Mouse (Mus musculus): ENCODE results near the gene Nr1i3. TPM values are rescaled to one million over a fixed set of nuclear protein-coding genes. Genes with fewer than 3 reads are reported as not detected.

Nr1i3 gene
- total and polyA plus RNA-seq, 3 experiments: 0.24 to 1.7 TPM; not detected in 1

DNA sequence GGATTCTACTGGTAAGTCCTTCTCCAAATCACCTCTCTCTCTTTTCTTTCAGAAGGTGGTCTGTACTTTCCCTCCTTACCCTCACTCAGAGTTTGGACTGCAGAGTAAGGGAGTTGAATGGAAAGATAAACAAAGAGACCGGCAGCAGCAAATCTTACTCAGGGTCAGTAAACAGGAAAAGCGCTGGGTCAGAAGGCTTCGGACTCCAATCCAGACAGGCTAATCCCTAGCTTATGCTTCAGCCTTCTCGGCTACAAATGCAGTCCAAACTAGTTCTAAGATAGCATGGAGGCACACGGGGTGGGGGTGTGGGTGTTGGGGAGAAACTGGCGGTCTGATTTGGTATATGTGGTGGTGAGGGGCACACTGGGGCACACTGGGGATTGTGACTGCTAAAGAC, 23.7 kb downstream of the Nr1i3 start:
- no peaks in the 10 kb centered on the region for H3K9me3 ChIP-seq (replicated peaks; ENCODE audit: insufficient read depth, low read length)
- no peak overlapping the region for H3K9ac ChIP-seq (ENCODE audit: control insufficient read depth, low read depth, low read length, poor library complexity, severe bottlenecking)
- no peaks in the 10 kb centered on the region for H3K79me2 ChIP-seq (ENCODE audit: control insufficient read depth, insufficient read depth, low read length, poor library complexity)
- no peak overlapping the region for H3K27ac ChIP-seq (ENCODE audit: control insufficient read depth, low read depth, low read length)
- no peak for DNase-seq (ENCODE audit: low read depth, low spot score)
- no peaks in the 10 kb centered on the region for H3K27me3 ChIP-seq (ENCODE audit: control insufficient read depth in 1 of 2, insufficient read depth in 2 of 2, low read length in 2 of 2)
- TF ChIP-seq TAL1 (IDR thresholded peaks at IDR 0.05; ENCODE audit: low read length) (no peak), MAX (IDR thresholded peaks at IDR 0.05; ENCODE audit: low read length) (no peak), GABPA (IDR thresholded peaks at IDR 0.05; ENCODE audit: low read depth, low read length) (no peak), CTCF (IDR thresholded peaks at IDR 0.05 in 2 of 3, conservative IDR thresholded peaks at IDR 0.05 in 1 of 3; ENCODE audit: control insufficient read depth in 1 of 3, insufficient read depth in 1 of 3, low read depth in 2 of 3, low read length in 3 of 3, poor library complexity in 1 of 3, severe bottlenecking in 1 of 3) (no peak), ZKSCAN1 (IDR thresholded peaks at IDR 0.05; ENCODE audit: low read depth, low read length) (no peak), RAD21 (IDR thresholded peaks at IDR 0.05; ENCODE audit: low read depth, low read length) (no peak), USF1 (IDR thresholded peaks at IDR 0.05; ENCODE audit: low read depth, low read length) (no peak), CHD1 (IDR thresholded peaks at IDR 0.05; ENCODE audit: low read depth, low read length) (no peak), ZNF384 (IDR thresholded peaks at IDR 0.05; ENCODE audit: low read depth, low read length) (no peak), MYB (IDR thresholded peaks at IDR 0.05; ENCODE audit: low read depth, low read length) (no peak), ZC3H11A (IDR thresholded peaks at IDR 0.05; ENCODE audit: low read depth, low read length) (no peak), RCOR1 (IDR thresholded peaks at IDR 0.05; ENCODE audit: low read depth, low read length) (no peak)
- H3K4me1 ChIP-seq (ENCODE audit: control insufficient read depth in 1 of 2, insufficient read depth in 2 of 2, low read length in 2 of 2): peaks cover 0 to 10% of the 10 kb centered on the region in 2 experiments; a peak in 2 of 4 replicates
- no peak overlapping the region for H3K4me3 ChIP-seq (ENCODE audit: control insufficient read depth in 1 of 2, insufficient read depth in 1 of 2, low read depth in 2 of 2, low read length in 2 of 2)
- peaks cover 7 to 17% of the 10 kb centered on the region in 2 experiments; a peak in 3 of 4 replicates for H3K36me3 ChIP-seq (ENCODE audit: control insufficient read depth in 1 of 2, insufficient read depth in 2 of 2, low read length in 2 of 2)

DNA sequence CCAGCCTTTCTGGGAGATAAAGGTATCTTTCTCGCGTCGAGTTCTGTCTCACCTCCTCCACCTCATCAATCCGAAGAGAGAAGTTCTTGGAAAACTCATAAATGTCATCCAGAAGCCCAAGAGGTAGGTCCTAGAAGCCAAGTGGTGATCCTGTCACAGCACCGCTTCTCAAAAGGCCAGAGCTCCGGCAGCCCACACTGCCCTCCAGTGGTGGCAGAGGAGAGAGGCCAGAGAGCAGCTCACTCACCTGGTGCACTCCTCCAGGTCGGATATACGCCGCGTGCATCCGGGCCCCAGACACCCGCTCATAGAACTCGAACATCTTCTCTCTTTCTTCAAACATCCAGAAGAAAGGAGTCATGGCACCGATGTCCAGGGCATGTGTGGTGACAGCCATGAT, 24.7 kb downstream of the Nr1i3 start:
- DNase-seq (ENCODE audit: low read depth, low spot score): peak; percentile 66
- Histone ChIP-seq H3K27ac (ENCODE audit: control insufficient read depth, low read depth, low read length) (no peak overlapping the region), H3K36me3 (ENCODE audit: control insufficient read depth in 1 of 2, insufficient read depth in 2 of 2, low read length in 2 of 2) (peaks cover 7 to 12% of the 10 kb centered on the region in 2 experiments; a peak in 3 of 4 replicates), H3K9ac (ENCODE audit: control insufficient read depth, low read depth, low read length, poor library complexity, severe bottlenecking) (no peak overlapping the region), H3K27me3 (ENCODE audit: control insufficient read depth in 1 of 2, insufficient read depth in 2 of 2, low read length in 2 of 2) (no peaks in the 10 kb centered on the region), H3K4me3 (ENCODE audit: control insufficient read depth in 1 of 2, insufficient read depth in 1 of 2, low read depth in 2 of 2, low read length in 2 of 2) (no peak overlapping the region), H3K9me3 (replicated peaks; ENCODE audit: insufficient read depth, low read length) (no peaks in the 10 kb centered on the region), H3K79me2 (ENCODE audit: control insufficient read depth, insufficient read depth, low read length, poor library complexity) (no peaks in the 10 kb centered on the region), H3K4me1 (ENCODE audit: control insufficient read depth in 1 of 2, insufficient read depth in 2 of 2, low read length in 2 of 2) (peaks cover 0 to 3% of the 10 kb centered on the region in 2 experiments; a peak in 2 of 4 replicates)
- TF ChIP-seq TCF12 (IDR thresholded peaks at IDR 0.05; ENCODE audit: low read depth, low read length): no peak
- TF ChIP-seq MYB (IDR thresholded peaks at IDR 0.05; ENCODE audit: low read depth, low read length): no peak
- TF ChIP-seq POLR2AphosphoS5 (IDR thresholded peaks at IDR 0.05; ENCODE audit: borderline replicate concordance, low read depth, low read length): no peak
- no peak for TF ChIP-seq NELFE (IDR thresholded peaks at IDR 0.05; ENCODE audit: low read depth, low read length)
- TF ChIP-seq EP300 (IDR thresholded peaks at IDR 0.05; ENCODE audit: low read depth in 1 of 2, low read length in 2 of 2): no peak
- no peak for TF ChIP-seq E2F4 (IDR thresholded peaks at IDR 0.05; ENCODE audit: borderline replicate concordance, low read depth, low read length)
- TF ChIP-seq ETS1 (IDR thresholded peaks at IDR 0.05; ENCODE audit: low read depth, low read length): no peak
- TF ChIP-seq MEF2A (IDR thresholded peaks at IDR 0.05; ENCODE audit: extremely low read depth, insufficient replicate concordance, low read depth, low read length, poor library complexity, severe bottlenecking): no peak
- peak; percentile 83 to 91 (median 88) for TF ChIP-seq CTCF (IDR thresholded peaks at IDR 0.05 in 2 of 3, conservative IDR thresholded peaks at IDR 0.05 in 1 of 3; ENCODE audit: control insufficient read depth in 1 of 3, insufficient read depth in 1 of 3, low read depth in 2 of 3, low read length in 3 of 3, poor library complexity in 1 of 3, severe bottlenecking in 1 of 3)
- TF ChIP-seq ZC3H11A (IDR thresholded peaks at IDR 0.05; ENCODE audit: low read depth, low read length): peak; percentile 75
- TF ChIP-seq MAX (IDR thresholded peaks at IDR 0.05; ENCODE audit: low read length): no peak
- TF ChIP-seq TBP (IDR thresholded peaks at IDR 0.05; ENCODE audit: low read depth, low read length): no peak
- TF ChIP-seq RAD21 (IDR thresholded peaks at IDR 0.05; ENCODE audit: low read depth, low read length): peak; percentile 81
- peak; percentile 31; the same call in 1 of the 2 replicates for TF ChIP-seq SIN3A (IDR thresholded peaks at IDR 0.05; ENCODE audit: low read length)
- TF ChIP-seq POLR2A (IDR thresholded peaks at IDR 0.05; ENCODE audit: control insufficient read depth in 1 of 2, insufficient read depth in 1 of 2, low read depth in 1 of 2, low read length in 2 of 2, poor library complexity in 1 of 2): no peak
- peak; percentile 89 for TF ChIP-seq SMC3 (IDR thresholded peaks at IDR 0.05; ENCODE audit: low read depth, low read length)
- TF ChIP-seq GATA1 (IDR thresholded peaks at IDR 0.05; ENCODE audit: low read depth, low read length): no peak
- no peak for TF ChIP-seq CHD1 (IDR thresholded peaks at IDR 0.05; ENCODE audit: low read depth, low read length)
- TF ChIP-seq GABPA (IDR thresholded peaks at IDR 0.05; ENCODE audit: low read depth, low read length): no peak
- TF ChIP-seq USF2 (IDR thresholded peaks at IDR 0.05; ENCODE audit: borderline replicate concordance in 1 of 2, insufficient read depth in 1 of 2, low read depth in 1 of 2, low read length in 2 of 2): no peak
- no peak for TF ChIP-seq MYC (IDR thresholded peaks at IDR 0.05; ENCODE audit: low read depth, low read length)
- TF ChIP-seq BHLHE40 (IDR thresholded peaks at IDR 0.05; ENCODE audit: borderline replicate concordance, low read depth, low read length): no peak
- no peak for TF ChIP-seq MXI1 (IDR thresholded peaks at IDR 0.05; ENCODE audit: low read depth, low read length)

Measured in MEL (cell line).